Mouse (Mus musculus): ENCODE measurements around the gene Ptpn6.
A peak's percentile ranks its signal among the peaks of the same experiment; 100 is the strongest.

Ptpn6 gene

GRCm38 (mm10) chr6:124738511-124739023 is at the start of gene Ptpn6:
Gene Ptpn6 (minus strand): TSS chr6:124738714.
- no peak for DNase-seq (ENCODE audit: low spot score in 2 of 2)

DNA sequence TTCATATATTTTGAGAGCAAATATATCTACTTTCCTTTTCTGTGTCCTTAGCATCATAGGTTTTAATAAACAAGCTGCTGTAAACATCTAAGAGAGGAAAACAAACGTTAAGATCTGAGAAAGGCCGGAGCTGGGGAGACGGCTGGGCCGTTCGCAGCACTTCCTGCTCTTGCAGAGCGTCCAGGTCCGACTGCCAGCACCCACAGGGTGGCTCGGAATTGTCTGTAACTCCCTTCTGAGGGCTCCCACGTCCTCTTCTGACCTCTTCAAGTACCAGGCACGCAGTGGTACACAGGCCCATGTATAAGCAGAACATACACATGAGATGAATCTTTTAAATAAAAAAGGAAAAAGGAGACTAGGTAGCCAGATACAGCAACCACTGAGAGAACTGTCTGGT is 49.2 kb upstream of the Ptpn6 start:
- no peak for DNase-seq (ENCODE audit: low spot score in 2 of 2)

GRCm38 (mm10) chr6:124786756-124787420 is 48.4 kb upstream of the Ptpn6 start:
- no peak for DNase-seq (ENCODE audit: low spot score in 2 of 2)

DNA sequence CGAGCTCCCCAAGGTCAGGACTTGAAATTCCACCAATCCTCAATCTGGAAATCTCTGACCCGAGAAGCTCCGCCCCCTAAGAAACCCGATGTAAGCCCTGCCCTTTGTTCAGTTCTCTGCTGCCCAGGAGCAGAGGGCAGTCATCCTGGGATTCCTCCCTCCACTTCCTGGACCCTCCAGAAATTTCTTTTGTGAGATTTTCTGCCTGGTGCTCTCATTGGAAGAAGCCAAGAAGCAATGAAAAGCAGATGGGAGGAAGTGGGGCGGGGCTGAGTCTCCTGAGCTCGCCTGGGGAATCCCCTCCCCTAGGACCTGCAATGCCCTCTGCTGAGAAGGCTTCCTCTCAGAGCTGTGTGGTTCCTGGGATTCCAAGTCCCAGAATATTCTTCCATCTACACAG is 43.9 kb upstream of the Ptpn6 start:
- DNase-seq (ENCODE audit: low spot score in 2 of 2): no peak

DNA sequence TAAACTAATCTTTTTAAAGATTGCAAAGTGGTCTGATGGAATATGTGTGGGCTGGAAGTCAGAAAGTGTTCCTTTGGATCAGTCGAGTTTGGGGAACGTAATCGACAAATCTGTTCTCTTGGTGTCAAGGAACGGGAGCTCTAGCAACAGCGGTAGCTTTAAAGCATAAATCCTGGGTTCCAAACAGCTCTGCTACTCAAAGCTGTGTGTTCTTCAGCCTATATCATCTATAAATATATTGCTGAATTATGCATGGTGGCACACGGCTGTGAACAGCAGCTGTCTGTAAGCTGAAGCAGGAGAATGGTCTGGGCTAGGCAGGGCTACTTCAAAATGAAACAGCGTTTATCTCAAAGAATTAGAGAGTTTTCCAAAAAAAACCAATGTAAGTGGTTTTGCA is 42.4 kb upstream of the Ptpn6 start:
- DNase-seq (ENCODE audit: low spot score in 2 of 2): no peak

DNA sequence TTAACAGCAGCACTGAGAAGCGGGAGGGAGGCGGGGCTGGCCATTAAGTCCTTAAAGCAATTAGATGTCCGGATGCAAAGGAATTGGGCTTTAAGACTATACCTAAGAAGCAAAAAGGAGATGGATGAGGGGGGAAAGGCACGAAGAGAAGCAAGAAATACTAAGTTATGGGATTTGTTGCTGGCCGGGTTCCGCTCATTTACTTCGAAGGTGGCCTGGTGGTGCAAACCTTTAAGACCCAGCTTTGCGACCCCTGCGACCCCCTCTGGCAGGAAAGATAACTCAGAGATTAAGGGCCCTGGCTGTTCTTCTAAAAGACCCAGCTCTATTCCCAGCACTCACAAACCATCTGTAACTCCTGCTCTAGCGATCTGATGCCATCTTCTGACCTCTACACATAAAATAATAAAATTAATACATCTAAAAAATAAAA is 41.5 kb upstream of the Ptpn6 start:
- DNase-seq (ENCODE audit: low spot score in 2 of 2): no peak

DNA sequence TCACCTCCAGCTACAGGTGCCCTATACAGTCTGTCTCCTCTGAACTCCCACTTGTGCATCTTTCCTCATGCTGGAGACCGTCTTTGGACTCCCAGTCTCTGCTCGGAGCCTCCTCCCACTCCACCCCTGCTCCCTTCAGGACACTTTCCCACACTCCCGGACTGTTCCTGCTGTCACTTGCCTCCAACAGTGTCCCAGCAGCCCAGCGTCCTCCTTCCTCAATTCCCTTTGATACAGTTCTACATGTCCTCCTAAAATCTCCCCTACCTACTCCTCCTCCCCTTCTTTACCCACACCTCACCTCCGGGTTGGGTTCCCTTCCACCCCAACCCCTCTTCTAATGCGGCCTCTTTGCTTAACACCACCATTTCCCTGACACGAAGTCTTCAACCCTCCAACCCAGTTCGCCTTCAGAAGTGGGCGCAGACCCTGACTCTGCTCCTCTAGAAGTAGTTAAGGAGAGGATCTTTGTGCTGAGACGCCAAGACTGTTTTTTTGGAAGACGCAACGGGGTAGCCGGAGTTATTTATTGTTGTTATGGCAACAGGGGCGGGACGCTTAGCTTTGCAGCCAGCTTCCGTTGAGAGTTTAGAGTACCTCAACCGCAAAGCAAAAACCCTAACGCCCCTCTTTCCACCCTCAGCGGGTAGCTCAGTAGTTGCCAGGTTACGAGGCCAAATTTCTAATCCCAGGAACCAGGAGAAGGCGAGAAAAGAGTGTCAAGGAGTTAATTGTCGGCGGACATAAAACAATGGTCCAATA is 40.9 kb upstream of the Ptpn6 start, which contains the start of gene Lrrc23:
Lrrc23 (minus strand) TSS at position 506 of the 762 bp plus-strand sequence.
- no peak for DNase-seq (ENCODE audit: low spot score in 2 of 2)

DNA sequence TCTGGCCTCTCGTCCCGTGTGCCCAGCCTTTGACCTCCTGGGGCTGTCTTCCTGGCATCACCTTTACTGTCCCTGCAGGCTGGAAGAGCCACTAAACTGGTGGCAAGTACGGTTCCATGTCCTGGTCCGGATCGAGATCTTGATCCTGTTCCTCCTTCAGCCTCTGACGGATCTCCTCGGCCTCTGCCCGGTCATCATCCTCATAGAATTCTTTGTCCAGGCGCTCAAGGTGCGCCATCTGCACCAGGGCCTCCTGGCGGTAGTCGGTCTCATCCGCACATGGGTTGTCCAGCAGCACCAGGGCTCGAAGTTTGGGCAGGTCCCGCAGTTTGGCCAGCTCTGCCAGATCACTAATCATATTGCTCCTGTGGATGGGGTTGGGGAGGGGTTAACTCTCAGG is 32.0 kb upstream of the Ptpn6 start:
- no peak for DNase-seq (ENCODE audit: low spot score in 2 of 2)

DNA sequence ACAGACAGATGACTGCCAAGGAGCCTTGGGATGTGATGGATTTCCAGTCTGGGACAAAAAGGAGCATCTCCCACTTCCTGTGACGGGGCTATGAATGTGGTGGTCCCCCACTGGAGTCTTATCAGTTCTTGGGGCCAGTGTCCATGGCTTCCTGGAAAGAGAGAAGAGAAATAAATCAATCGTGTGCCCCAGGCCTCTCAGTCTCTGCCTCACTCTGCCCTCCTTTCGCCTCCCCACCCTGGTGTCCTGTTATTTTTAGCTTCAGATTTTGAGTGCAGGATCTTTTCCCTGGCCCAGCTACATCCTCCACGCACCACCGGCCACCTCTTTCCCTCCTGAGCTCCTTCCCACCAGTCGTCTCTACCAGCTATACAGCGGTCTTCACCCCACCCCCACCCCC is 31.5 kb upstream of the Ptpn6 start:
- no peak for DNase-seq (ENCODE audit: low spot score in 2 of 2)

DNA sequence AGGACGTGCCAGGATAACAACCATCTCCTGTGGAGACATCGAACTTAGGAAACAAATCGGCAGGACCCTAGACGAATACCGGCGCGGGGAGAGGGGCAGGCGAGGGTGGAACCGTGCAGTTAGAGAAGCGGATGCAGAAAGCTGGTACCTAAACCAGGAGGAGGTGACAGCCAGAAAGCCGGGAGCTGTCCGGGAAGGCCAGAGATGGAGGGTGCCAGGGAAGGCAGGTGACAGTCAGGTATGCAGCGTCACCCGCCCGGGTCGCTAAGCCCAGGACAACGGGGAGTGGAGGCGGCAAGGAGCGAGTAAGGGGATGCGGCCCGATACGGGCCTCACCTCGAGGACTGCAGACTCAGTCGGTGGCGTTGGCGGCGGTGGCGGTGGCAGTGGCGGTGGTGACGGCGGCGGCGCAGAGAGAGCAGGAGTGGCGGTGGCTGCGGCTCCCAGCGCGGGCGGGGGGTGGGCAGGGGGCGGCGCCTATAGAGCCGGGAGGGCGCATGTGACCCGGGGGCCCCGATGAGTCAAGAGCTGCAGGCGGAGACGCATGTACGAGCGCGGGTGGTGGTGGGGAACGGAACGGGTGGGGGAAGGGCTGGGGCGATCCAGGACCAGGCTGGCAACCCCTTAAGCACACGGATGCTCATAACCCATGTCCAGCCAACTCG is 30.7 kb upstream of the Ptpn6 start, which contains the start of gene Eno2:
Eno2 (minus strand) TSS at position 573 of the 665 bp plus-strand sequence.
- peak; percentile 76 to 79 for DNase-seq (ENCODE audit: low spot score in 2 of 2)

DNA sequence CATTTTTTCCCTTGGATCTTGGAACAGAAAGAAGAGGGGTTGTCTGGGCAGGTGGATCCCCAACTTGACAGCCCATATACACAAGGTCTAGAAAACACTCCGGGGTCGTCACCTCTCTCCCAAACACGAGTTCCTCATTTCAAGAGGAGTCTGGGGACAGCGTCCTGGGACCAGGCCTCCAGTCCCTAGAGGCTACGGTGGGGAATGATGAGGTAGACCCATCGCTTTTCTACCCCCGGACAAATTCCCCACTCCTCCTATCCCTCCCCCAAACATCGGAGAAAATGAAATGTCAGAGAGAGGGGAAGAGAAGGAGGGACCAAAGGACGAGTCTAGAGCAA is 30.2 kb upstream of the Ptpn6 start:
- DNase-seq (ENCODE audit: low spot score in 2 of 2): no peak

DNA sequence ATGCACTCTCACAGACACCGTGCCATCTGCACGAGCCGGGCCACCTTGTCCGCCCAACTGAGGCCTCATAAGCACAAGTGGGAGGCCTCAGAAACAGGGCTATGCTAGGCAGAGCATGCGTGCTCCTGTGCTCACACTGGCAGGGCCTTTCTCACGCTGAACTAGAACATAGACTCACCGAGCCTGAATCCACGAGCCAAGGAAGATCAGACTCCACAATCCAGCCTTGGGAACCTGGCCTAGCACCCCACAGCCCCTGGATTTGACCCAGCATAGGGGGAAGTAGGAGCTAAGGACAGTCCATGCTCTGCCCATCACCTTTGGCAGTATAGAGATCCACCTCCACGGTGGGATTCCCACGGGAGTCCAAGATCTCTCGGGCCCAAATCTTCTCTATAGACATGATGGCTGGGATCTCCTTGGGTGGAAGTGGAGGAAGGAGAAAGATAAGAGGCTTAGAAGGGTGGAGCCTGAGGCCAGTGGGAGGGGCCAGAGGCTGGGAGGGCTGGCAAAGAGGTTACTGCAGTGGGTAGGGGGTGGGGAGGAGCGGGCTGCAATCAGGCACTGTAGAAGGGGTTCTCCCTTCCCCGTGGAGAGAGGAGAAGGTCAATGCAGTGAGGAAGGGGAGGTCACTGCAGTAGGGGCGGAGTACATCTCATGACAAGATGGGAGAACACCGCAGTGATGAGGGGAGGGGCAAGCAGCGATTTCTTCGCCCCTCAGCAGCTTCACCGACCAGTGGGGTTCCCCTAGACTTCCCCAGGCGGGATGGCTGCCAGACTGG is 29.6 kb upstream of the Ptpn6 start:
- DNase-seq (ENCODE audit: low spot score in 2 of 2): no peak

GRCm38 (mm10) chr6:124767536-124767919 is 29.0 kb upstream of the Ptpn6 start:
- no peak for DNase-seq (ENCODE audit: low spot score in 2 of 2)

DNA sequence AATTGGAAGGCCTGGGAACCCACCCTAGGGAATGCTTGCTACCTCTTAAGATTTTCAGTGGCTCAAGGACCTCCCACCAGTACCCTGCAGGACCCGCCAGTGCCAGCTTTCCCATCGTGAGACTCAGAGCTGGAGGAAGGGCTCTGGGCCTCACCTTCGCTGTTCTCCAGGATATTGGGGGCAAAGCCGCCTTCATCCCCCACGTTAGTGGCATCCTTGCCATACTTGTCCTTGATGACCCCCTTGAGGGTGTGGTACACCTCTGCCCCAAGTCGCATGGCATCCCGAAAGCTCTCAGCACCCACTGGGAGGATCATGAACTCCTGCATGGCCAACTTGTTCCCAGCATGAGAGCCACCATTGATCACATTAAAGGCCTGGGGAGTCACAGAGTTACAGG is 27.4 kb upstream of the Ptpn6 start:
- DNase-seq (ENCODE audit: low spot score in 2 of 2): no peak

GRCm38 (mm10) chr6:124759259-124759658 is 20.7 kb upstream of the Ptpn6 start:
- DNase-seq (ENCODE audit: low spot score in 2 of 2): peak; percentile 68 to 76

DNA sequence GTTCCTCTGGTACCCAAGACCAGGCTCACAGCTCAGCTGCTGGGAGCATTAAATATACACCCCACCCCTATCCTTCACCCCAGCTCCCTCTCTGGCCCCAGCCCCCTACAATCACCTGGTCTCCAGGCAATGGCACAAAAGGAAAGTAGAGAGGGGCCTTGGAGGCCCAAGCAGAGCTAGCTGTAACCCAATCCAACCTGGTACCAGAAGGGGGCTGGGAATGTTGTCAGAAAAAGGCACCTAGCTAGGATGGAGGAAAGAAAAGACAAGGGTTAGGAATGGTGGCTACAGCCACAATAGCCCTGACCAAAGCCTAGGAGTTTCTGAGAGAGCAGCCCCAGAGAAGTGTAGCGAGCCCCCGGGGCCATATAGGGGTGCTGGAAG is 20.3 kb upstream of the Ptpn6 start:
- no peak for DNase-seq (ENCODE audit: low spot score in 2 of 2)

GRCm38 (mm10) chr6:124757909-124758848 is 19.7 kb upstream of the Ptpn6 start:
- DNase-seq (ENCODE audit: low spot score in 2 of 2): no peak

DNA sequence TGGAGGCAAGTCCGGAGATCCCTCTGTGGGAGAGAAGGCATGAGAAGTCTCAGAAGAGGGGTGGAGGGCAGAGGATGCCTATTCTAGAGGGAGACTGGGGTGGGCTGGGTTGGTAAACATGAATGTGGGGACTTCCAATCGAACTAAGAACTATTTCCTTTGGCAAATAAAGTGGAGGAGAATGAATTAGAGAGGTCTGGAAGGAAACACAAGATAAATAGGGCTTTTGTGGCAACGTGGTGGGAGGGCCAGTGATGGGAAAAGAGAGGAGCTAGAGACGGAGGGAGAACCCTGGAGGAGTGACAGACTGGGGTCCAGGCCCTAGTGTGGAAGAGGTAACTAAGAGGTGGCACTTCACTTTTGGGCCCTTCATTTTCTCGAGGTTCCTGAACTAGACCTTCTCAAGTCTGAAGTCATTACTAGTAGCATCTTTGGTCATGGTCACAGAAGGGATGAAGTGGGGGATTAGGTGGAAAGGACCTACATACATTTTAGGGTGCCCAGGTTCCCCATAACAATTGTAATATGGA is 18.9 kb upstream of the Ptpn6 start:
- DNase-seq (ENCODE audit: low spot score in 2 of 2): no peak

GRCm38 (mm10) chr6:124756652-124757350 is 18.3 kb upstream of the Ptpn6 start:
- peak; percentile 68 to 69 for DNase-seq (ENCODE audit: low spot score in 2 of 2)
